Mouse (Mus musculus): ENCODE measurements around the gene Igfbp5.
A peak's percentile ranks its signal among the peaks of the same experiment; 100 is the strongest.

Igfbp5 gene

DNA sequence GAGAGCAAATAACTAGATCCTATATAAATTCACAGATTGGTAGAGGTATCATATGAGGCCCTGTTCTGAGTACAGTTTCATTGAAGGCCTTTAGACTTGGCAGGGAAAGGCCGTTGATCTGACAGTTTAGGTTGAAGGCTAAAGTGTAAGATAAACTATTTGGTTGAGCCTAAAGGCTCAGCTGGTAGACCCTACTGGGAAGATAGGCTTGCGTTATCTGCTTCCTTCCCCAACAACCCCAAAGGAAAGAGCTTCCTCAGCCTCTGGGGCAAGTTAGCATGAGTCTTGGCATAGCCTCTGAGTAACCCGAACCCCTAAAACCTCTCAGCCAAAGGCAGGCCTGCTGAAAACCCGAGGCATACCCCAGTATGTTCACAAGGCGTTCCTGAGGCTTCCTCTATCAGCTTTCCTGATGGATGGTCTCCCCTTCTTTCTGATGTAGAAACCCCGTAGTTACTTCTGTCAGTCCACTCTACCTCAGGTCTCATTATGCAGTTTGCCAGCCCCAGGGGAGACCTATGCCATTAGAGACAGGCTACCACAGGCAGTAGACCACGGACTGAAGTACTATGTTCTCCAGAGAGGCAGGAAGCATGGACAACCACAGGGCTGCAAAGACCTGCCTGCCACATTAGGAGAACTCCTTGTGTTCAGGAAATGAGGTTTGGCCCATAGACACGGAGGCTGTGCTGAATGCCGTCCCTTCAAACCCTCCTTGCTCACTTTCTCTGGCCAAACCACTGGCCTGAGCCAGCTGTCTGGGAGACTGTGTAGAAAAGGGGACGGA lies 6.1 kb downstream of the Igfbp5 start:
- no peak for DNase-seq

DNA sequence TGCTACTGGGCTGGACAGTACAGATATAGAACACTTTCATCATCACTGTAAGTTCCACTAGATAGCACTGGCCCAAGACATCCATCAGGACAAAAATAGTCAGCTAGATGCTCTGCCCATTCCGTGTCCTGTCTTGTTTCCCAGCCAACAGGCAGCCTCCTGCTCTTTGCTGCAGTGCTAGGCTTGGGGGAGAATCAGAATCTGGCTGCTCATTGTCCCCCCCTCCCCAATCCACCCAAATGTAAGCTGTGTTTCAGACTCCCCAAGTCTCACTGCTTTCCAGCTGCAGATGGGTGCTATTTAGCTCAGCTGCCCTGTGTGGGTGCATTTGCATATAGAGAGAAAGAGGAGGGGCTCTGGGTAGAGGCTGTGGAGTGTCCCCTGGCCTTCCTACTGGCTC lies 7.3 kb downstream of the Igfbp5 start:
- DNase-seq = no peak

DNA sequence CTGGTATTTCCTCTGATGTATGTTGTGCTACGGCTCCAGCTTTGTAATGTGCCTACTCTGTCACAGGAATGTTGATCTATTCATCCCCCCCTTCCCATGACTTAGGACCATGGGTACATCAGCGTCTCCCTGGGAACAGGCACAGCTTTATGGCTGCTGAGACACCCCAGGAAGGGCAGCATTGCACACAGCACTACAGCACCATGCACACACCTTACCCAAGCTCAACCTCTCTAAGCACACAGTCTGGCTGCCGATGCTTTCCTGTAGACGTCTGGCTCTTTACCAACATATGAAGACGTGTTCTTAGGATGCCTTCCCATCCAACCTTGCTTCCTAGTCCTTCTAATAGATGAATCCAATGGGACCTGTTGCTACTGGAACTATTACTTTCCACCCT lies 8.3 kb downstream of the Igfbp5 start:
- no peak for DNase-seq

DNA sequence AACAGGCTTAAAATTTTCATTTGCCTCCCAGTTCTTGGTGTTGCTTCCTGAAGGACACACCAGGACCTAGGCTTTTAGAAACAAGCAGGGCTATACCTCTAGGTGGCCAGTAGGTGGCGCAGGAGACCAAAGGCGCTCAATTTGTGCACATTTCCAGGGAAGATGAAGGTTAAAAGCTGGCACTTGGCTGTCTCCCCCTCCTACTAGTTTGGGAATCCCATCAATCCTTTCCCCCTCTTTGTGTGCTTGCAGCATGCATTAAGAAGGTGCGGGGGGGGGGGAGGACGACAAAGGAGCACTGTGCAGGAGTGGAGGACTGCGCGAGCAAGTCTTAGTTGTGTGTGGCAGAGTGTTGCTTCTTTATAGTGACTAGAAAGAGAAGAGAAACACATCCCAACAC lies 8.8 kb downstream of the Igfbp5 start:
- DNase-seq = peak; percentile 25 to 31

DNA sequence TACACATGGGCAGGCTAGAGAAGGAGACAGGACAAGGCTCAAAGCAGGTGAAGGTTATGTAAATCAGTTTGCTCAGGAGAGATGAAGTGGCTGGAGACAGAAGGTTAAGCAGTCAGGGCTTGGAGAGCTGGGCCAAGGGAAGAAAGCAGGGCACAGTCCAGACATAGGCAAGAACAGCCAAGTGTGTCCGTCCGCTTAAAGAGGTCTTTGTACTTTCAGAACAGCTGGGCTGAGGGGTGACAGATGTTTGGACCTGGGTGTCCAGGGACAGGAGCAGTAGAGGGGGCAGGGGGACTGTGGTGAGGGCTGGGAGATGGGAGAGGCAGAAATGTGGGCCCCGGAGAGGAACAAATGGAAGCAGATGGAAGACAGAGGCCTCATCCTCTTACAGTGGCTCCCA lies 10.4 kb downstream of the Igfbp5 start:
- DNase-seq = no peak

DNA sequence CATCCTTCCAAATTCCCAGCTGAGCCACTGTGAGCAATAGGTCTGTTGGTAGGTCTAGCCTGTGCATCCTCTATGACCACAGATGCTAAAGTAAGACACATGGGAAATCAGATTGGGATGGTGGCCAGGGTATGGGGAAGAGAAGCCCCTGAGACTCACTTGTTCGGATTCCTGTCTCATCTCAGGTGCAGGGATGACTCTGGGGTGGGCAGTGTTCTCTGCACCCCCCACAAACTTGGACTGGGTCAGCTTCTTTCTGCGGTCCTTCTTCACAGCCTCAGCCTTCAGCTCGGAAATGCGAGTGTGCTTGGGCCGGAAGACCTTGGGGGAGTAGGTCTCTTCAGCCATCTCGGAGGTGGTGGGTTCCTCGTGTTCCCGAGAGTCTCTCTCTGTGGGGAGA lies 11.0 kb downstream of the Igfbp5 start:
- no peak for DNase-seq

DNA sequence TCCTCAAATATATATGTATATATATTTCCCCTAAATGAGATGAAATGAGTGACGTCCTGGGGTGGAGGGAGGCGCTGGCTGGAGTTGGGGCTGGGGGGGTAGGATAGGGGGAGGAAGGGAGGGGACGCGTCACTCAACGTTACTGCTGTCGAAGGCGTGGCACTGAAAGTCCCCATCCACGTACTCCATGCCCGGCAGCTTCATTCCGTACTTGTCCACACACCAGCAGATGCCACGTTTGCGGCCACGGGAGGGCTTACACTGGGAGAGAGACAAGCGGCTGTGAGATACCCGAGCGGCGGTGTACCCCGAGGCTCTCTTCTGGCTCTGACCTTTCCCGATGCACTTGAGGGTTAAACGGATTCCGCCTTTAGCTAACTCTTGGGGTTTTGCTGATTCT lies 12.4 kb downstream of the Igfbp5 start:
- no peak for DNase-seq

DNA sequence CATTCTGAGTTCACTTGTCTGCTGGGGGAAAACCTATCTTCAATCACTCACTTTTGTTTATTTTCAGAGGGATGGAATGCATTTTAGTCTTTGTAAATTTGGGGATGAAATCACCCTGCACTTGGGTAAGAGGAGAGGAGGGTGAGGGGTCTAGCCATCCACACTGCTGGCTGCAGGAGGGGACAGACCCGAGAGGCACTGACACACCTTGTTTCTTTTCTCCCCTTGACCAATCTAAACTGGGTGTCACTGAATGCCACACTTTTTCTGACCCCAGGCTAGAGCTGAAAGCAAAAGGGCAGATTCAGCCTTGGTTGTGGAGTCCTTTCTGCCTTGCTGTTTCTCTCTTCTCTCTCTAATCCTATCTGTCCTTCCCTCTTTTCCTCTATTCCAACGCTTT lies 13.0 kb downstream of the Igfbp5 start:
- DNase-seq = no peak

DNA sequence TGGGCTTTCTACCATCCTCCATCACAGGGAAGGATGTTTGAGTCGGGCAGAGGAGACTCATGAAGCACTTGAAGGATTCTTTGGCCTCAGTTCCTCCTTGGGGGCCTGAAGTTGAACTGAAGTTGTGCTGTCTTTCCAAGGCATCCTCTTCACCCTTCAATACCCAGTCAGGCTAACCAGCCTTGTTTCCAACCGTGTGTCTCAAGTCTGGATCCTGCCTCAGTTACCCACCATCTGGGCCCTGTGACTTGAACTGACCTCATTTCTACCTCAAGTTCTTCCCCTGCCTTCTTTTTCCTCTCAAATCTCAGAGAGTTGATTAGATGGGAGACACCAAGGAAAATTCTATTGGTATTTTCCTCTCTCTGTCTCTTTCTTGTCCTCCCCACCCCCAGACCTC lies 14.2 kb downstream of the Igfbp5 start:
- DNase-seq = no peak

DNA sequence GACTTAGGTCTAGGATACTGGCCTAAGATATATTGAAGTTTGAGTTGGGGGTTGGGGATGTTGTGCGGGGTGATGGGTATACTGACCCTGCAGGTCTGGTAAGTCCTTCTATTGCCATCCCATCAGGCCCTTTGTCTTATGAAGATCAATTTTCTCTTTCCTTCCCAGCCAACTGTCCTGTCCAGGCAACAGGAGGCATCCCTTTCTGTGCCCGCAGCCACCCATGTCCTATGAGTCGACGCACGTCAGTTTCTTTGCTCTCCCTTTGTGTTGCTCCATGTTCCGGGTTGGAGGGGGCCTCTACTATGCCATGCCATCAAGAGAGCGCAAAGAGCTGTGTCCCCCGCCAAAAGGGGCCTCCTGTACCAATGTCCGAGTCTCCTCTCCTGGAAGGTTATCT lies 14.7 kb downstream of the Igfbp5 start:
- DNase-seq = no peak

DNA sequence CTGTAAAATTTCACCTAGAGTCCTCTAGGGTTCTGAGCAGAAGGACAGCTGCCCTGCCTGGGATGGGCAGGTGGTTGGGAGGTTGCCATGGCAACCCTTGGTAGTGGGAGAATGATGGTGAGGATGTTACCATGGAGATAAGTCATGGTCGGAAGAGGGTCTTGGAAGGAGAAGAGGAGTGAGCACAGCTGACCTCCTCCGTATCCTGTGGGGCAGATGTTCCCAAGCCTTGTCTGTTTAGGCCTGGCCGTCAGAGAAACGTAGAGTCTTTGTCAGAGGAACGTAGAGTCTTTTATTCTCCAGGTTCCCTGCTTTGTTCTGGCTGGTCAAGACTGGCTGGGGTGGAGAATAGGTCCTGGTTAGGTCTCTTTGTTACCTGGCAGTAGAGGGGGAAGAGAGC lies 15.8 kb downstream of the Igfbp5 start:
- DNase-seq = no peak

DNA sequence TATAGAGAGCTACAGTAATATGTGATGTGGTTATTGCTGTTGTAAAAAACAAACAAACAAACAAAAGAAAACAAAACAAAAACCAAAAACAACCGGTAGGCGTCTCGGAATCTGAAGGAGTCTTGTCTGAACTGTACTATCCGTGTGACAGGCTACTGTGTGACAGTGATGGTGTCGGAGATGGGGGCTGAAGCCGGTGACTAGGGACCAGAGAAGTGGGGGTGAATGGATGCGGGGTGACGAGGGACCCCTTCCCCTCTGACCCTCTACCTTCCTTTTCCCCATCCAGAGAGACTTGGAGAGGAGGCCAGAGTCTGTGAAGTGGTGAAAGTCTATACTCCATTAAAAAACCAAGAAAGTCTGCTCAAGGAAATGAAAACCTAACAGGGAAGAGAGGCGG lies 16.4 kb downstream of the Igfbp5 start:
- no peak for DNase-seq

DNA sequence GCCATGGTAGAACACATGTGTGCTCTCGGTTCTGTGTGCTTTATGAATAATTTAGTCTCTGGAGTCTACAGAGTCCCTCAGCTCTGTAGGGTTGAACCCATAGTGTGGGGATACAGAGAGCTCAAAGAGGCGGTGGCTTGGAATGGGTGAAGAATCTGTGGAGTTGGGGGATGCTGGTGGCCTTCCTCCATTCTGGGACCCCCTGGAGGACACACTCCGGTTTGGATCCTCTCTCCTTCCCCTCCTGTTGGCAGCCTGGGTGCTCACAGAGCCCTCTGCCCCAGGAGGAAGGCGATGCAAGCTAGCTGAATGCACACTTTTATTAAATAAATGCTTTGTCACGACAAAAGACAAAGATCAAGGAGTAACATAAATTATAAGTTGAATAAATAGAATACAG lies 17.1 kb downstream of the Igfbp5 start:
- DNase-seq = no peak

DNA sequence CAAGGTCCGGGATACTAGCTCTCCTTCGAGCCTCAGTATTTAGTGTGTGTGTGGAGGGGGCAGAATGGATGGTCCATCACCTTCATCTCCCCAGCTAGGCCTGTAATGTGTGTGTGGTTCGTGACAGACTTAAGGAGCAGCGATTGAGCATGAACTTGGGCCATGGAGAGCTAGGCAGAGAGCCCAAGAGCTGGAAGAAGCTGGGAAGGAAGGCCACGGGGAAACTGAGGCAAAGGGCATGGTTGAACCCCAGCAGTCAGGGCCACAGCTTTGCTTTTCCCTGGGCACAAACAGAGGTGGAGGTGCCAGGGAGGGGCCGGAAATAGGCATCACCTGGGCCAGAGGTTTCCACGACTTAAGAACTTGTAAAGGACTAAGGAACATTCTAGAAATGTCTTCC lies 17.5 kb downstream of the Igfbp5 start:
- DNase-seq = no peak

DNA sequence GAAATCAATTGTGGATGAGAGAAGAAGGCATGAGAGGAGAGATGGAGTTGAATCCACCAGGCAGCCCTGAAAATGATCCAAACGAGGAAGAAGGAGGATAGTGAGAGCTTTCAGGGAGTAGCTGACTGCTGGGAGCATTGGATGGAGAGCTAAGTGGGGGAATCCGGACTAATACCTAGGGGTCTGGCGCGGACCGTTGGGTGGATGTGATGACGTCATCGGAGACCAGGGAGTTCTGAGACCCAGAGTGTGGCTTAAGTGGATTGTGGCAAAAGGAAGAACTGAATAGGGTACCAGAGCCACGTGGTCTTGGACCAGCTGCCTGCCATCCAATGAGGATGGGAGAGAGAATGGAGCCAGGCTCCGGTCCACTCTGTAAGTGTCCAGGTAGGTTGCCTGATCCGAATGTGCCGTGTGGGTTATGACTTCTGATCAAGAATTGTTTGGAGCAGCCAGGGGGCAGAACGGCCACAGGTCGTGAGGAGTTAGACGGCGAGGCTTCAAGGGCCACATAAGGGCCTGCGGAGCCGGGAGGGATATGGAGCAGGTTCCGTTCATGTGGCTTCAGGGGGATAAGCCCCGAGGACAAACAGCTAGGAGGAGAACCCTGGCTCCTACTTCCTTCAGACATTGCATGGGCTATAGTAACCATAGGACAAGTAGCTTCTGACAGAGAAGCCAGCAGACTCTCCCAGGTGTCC lies 18.3 kb downstream of the Igfbp5 start:
- DNase-seq = no peak

DNA sequence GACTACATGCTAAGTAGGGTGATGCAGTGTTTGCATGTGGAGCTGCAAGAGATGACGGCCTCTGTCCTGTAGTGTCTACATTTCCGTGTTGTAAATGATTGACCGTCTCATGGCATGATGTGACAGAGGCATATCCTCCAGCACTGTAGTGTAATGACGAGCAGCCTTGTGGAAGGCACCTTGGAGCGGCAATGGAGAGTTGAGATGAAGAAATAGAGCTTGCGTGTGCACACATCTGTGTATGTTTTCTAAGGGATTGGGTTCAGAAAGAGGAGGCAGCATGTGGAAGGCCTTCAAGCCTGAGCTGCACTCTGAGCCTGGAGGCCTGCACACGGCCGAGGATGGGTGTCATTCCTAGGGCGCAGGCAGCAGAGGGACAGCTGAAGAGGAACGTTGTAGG lies 19.0 kb downstream of the Igfbp5 start:
- no peak for DNase-seq

DNA sequence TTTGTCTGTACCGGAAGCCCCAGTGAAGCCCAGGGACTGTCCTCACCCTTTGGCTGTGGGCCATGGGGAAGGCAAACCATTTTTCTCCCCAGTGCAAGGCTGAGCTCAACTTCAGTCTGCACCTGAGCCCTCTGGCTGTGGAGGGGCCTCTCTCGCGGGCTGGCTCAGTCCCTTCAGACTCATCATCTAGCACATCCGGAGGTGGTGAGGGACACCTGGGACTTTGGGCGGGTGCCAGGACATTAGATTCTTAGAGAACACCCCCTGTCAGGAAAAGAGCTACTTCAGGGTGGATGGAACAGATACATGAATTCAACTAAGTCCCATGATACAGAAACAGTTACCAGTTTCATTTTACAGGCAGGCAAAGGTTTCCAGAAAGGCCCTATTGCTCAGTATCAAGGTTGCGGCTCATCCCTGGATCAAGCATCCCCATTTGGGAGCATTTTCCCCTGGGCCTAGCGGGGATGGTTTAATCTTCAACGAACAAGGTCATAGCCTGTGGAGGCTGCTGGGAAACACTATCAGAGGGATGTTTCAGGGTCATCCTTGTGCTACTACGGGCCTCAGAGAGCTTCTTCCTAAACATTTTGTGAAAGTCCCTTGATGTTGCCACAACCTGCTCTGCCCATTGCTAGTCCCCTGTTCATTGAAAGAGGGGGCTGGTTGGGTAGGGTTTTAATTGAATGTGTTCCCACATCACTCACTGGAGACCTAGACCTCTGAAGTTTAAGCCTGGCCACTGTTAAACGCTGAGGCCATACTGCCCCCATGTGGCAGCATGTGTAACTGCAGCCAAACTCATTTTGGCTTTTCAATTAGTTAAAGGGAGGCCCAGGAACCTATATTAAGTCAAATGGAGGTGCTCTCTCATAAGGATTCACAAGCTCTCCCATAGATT lies 20.1 kb downstream of the Igfbp5 start:
- DNase-seq = no peak

DNA sequence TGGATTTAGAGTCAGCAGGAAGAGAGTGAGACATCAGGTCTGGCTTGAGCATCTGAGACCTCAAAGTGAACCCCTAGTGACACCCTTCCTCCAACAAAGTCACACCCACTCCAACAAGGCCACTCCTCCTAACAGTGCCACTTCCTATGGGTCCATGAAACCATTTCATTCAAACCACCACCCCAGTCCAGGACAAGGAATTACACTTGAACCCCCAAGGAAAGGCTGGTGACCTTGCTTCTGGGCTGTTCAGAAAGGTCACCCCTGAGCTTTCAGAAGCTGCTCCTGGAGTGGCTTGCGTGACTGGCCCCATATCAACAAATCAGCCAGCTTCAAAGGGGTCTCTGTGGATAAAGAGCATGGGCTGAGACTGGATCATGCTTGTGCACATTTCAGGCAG lies 20.9 kb downstream of the Igfbp5 start:
- DNase-seq = no peak

DNA sequence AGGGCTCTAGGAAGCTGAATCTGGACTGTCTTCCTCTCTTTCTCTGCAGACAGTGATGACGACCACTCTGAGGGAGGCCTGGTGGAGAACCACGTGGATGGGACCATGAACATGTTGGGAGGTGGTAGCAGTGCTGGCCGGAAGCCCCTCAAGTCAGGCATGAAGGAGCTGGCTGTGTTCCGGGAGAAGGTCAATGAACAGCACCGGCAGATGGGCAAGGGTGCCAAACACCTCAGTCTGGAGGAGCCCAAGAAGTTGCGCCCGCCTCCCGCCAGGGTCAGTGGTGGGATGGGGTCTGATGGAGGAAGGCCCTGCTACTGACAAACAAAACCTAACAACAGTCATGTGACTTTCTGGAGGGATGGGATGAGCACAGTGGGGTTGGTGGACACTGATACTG lies 25.6 kb downstream of the Igfbp5 start:
- no peak for DNase-seq

DNA sequence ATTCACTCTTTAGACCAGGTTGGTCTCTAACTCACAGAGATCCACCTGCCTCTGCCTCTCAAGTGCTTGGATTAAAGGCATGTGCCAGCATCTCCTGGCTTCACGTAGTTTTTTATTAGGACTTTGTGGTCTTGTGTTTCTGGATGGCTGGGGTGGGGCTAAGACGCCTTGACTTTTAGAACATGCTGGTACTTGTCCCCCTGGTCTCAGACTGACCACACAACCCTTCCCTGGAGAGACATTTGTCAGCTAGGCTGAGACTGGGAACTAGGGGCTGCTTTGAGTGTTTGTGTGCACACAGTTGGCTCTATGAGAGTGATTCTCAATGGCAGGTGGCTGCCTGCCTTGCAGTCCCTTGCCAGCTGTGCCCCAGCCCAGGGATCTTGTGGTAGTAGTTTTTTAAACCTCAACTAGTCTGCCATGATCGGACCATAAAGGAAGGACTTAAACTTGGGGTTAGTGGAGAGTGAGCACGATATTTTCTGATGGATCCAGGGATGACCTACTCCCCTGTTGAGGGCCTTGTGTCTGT lies 26.8 kb downstream of the Igfbp5 start:
- DNase-seq = no peak

DNA sequence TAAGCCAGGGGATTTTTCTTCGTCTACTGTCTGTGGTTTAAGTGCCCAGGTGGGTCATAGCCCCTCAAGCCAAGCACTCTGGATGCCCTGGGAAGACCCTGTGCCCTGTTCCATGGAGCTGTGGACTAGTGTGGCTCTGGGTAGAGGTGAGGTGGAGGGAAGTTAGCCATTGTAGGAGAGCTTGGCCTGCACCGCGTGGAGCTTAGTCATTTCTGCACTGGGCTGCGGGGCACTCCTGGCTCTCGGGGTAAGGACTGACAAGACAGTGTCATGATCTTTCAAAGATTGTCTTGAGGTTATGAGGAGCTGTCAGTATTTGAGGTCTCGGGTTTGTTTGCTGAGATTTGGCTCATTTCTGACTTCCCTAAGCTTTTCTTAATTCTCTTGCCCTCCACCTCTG lies 30.0 kb downstream of the Igfbp5 start:
- no peak for DNase-seq

DNA sequence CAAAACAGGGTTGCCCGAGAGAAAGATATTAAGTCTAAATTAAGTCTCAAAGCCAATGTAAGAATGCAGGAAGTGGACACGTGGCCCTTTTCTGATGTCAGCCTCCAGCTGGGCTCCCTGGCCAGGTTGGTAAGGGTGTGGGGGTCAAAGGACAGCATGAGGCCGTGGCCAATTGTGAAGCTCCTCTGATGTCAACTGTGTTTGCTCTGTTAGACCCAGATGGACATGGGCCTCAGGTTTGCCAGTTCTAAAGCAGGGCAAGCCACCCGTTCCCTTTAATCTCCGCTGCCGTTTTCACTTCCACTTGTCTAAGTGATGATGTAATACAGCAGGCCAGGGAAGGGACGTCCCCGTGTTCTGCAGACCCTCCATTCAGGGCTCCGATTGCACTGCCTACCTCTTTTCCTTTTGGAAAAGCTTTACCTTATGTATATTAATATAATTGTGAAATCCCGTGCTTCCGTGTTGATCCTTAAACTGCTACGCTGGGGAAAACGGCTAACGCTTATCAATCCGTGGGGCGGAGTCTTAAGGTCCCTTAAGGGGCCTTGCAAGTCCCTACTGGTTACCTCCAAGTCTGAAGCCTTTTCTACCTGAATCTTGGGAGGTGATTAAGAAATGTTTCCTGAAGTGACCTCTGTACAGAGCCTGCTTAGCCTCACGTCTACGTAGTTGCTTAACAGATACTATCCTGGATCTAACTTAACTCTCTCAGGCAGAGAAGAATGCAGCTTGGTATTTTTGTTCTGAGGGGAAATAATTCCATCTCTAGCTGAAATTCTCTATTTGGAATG lies 31.8 kb downstream of the Igfbp5 start:
- DNase-seq = no peak

DNA sequence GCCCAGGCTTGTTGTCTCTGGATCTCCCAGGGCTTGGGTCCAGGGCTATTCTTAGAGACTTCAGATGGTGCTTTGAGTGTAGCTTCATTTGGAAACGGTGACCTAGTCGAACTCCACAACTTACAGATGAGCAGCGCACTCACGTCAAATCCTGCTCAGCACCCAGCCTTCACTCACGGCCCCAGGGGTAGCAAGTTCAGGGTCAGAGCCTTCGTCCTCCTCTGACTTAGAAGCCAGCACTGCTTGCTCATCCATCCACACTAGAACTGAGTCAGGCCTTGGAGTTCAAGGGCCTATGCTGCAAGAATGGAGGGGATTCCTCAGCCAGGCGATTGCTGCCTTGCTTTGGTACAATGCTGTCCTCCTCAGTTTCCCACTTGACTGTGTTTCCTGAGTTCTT lies 34.9 kb downstream of the Igfbp5 start:
- no peak for DNase-seq
